Mouse (Mus musculus): ENCODE measurements around the gene Pla2g3.

Gene Pla2g3

GRCm38 (mm10) chr11:3487952-3488570, at the start of gene Pla2g3:
TSS of gene Pla2g3 (plus strand) at chr11:3488284.
- in situ Hi-C loops (cut with MboI, MseI) = no loop called here

- in situ Hi-C loops (cut with MboI, MseI) = loop anchor here (5.0 kb wide), 1 partner anchor 40 kb away; no protein-coding TSS in a partner anchor
Measured at GRCm38 (mm10) chr11:3441696-3442443, 46.2 kb upstream of the Pla2g3 start.

- in situ Hi-C loops (cut with MboI, MseI) = loop anchor here (5.0 kb wide), 1 partner anchor 40 kb away; no protein-coding TSS in a partner anchor
Measured at GRCm38 (mm10) chr11:3442677-3443076, 45.4 kb upstream of the Pla2g3 start.

- in situ Hi-C loops (cut with MboI, MseI) = loop anchor here (5.0 kb wide), 1 partner anchor 41 kb away; no protein-coding TSS in a partner anchor
Measured at GRCm38 (mm10) chr11:3443091-3443490, 45.0 kb upstream of the Pla2g3 start.

GRCm38 (mm10) chr11:3444875-3445274, 43.2 kb upstream of the Pla2g3 start:
- in situ Hi-C loops (cut with MboI, MseI) = loop anchor here (5.0 kb wide), 1 partner anchor 43 kb away; no protein-coding TSS in a partner anchor

- in situ Hi-C loops (cut with MboI, MseI) = no loop called here
Measured at GRCm38 (mm10) chr11:3451701-3452163, 36.4 kb upstream of the Pla2g3 start.

- in situ Hi-C loops (cut with MboI, MseI) = no loop called here
Measured at GRCm38 (mm10) chr11:3452167-3452639, 35.9 kb upstream of the Pla2g3 start, which contains the start of gene Rnf185. TSS of gene Rnf185 (minus strand) at chr11:3452363.

- in situ Hi-C loops (cut with MboI, MseI) = no loop called here
Measured at GRCm38 (mm10) chr11:3452769-3453168, 35.3 kb upstream of the Pla2g3 start.

GRCm38 (mm10) chr11:3453467-3453866, 34.6 kb upstream of the Pla2g3 start:
- in situ Hi-C loops (cut with MboI, MseI) = no loop called here

- in situ Hi-C loops (cut with MboI, MseI) = no loop called here
Measured at GRCm38 (mm10) chr11:3454506-3454905, 33.6 kb upstream of the Pla2g3 start.

GRCm38 (mm10) chr11:3456354-3456753, 31.7 kb upstream of the Pla2g3 start:
- in situ Hi-C loops (cut with MboI, MseI) = no loop called here

- in situ Hi-C loops (cut with MboI, MseI) = no loop called here
Measured at GRCm38 (mm10) chr11:3458428-3459104, 29.5 kb upstream of the Pla2g3 start.

- in situ Hi-C loops (cut with MboI, MseI) = no loop called here
Measured at GRCm38 (mm10) chr11:3459105-3459468, 29.0 kb upstream of the Pla2g3 start.

- in situ Hi-C loops (cut with MboI, MseI) = no loop called here
Measured at GRCm38 (mm10) chr11:3462846-3463245, 25.2 kb upstream of the Pla2g3 start.

- in situ Hi-C loops (cut with MboI, MseI) = loop anchor here (5.0 to 10.0 kb wide), 2 partner anchors 41 to 143 kb away; partner anchors contain the start of gene Selenom
Measured at GRCm38 (mm10) chr11:3471448-3471850, 16.6 kb upstream of the Pla2g3 start.

- in situ Hi-C loops (cut with MboI, MseI) = loop anchor here (5.0 to 10.0 kb wide), 2 partner anchors 40 to 142 kb away; partner anchors contain the start of gene Selenom
Measured at GRCm38 (mm10) chr11:3472484-3472883, 15.6 kb upstream of the Pla2g3 start.

- in situ Hi-C loops (cut with MboI, MseI) = loop anchor here (5.0 to 10.0 kb wide), 2 partner anchors 38 to 140 kb away; partner anchors contain the start of gene Selenom
Measured at GRCm38 (mm10) chr11:3474480-3475115, 13.5 kb upstream of the Pla2g3 start.

- in situ Hi-C loops (cut with MboI, MseI) = loop anchor here (10.0 kb wide), 1 partner anchor 139 kb away; no protein-coding TSS in a partner anchor
Measured at GRCm38 (mm10) chr11:3475489-3475888, 12.6 kb upstream of the Pla2g3 start.

GRCm38 (mm10) chr11:3483980-3484642, 4.0 kb upstream of the Pla2g3 start:
- in situ Hi-C loops (cut with MboI, MseI) = no loop called here

GRCm38 (mm10) chr11:3486349-3486748, 1.7 kb upstream of the Pla2g3 start:
- in situ Hi-C loops (cut with MboI, MseI) = no loop called here

GRCm38 (mm10) chr11:3489036-3489435, 952 bp downstream of the Pla2g3 start:
- in situ Hi-C loops (cut with MboI, MseI) = no loop called here
